Mouse (Mus musculus) G1E-ER4 (cell line): ENCODE measurements around the gene Nfatc2ip. TPM values are rescaled to one million over a fixed set of nuclear protein-coding genes. Genes with fewer than 3 reads are reported as not detected.
A peak's percentile ranks its signal among the peaks of the same experiment; 100 is the strongest.

Experiments used
- GATA1 ChIP-seq: IDR thresholded peaks from one replicate; pipeline ENCODE4 v1.8.0; 2012; ENCODE audit warnings: low read length, inconsistent platforms
- polyA plus RNA-seq: library from polyadenylated mRNA; stranded (reverse); fragments of >175 nt; gene quantifications from 2 replicates; pipeline ENCODE4 v1.2.3, GENCODE M21; 2012

Nfatc2ip gene
- polyA plus RNA-seq, 1 experiment: 5.9 TPM

DNA sequence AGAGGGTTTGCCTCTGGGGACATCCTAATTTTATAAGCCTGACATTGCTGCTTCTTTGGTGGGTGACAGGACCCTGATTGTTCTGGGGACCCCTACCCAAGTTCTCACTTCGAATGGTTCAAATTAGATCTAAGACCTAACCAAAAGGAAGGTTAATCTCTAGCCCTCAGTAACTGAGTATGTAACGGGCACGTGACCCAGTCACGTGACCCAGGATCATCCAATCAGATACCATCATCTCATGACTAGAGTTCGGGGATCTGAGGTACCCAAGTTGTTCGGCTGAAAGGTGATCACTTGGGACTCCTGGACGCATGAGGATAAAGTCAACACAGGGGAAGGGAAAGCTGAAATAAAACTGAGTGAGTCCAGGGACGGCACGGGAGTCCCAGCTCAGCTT is 23.5 kb downstream of the Nfatc2ip start:
- no peak for TF ChIP-seq GATA1

DNA sequence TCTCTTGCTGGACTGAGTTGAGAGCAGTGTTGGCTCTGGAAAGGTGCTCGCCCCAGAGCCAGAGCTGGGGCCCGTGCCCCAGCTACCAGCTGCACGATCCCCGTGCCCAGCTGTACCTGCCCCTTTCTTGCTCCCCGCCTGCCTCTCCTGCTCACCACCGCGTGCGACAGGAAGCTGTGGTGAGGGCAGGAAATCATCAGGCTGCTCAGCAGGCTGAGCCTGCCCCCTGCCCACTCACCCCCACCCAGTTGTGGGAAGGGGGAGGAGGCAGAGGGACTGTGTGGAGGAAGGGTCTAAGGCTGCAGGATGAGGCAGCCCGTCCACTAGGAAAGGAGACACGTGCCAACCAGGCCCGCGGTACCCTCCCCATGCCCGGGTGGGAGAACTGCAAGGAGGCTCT is 27.1 kb downstream of the Nfatc2ip start, which contains the start of gene Lat:
Lat (minus strand) TSS at position 178 of the 400 bp plus-strand sequence.
- no peak for TF ChIP-seq GATA1

DNA sequence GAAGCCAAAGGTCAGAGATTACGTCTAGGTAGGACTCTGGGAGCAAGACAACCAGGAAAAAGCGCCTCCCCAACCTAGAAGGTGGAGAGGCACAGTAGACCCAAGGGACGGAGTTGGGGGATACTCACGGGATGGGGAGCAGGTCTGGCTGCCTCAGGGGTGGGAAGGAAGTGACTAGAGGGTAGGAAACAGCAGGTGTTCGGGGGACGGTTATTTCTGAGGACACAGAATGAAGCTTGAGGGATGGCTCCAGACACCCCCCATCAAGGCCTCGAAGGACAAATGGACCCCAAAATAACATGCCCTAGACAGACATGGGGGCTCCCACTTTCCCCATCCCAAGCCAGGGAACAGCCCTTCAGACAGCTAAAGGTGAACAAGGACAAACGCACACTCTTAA is 28.2 kb downstream of the Nfatc2ip start:
- no peak for TF ChIP-seq GATA1

DNA sequence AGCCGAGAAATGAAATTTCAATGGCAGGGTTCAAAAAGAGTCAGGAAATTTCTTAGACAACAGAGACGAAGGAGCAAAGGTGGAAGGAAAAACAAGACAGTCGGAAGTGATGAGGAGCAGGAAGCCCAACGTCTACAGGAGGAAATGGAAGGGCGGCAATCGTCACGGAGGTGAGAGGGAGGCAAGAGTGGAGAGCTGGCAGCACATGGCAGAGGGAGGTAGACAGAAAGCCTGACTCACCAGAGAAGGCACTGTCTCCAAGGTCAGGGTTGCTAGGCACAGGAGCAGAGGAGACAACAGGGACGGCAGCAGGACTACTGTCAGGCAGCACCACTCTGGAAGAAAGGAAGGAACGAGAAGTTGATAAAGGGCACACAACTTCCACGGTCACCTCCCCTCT is 28.9 kb downstream of the Nfatc2ip start:
- no peak for TF ChIP-seq GATA1

DNA sequence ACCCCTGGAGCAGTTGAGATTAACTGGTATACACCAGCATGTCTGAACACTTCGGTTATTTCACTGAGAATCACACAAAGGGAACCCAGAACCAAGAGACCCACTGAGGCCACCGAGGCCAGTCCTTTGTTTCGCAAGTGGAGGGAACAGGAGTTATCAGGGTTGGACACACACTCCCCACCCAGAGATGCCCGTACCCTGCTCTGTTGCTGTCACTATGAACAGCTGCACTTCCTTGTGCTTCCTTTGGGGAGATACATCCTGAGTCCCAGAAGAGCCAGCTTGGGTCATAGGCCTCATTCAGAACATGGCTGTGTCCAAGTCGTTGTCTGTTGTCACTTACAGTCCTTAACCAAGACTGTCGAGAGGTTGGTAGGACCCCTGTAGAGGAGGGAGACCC is 33.5 kb downstream of the Nfatc2ip start:
- no peak for TF ChIP-seq GATA1

DNA sequence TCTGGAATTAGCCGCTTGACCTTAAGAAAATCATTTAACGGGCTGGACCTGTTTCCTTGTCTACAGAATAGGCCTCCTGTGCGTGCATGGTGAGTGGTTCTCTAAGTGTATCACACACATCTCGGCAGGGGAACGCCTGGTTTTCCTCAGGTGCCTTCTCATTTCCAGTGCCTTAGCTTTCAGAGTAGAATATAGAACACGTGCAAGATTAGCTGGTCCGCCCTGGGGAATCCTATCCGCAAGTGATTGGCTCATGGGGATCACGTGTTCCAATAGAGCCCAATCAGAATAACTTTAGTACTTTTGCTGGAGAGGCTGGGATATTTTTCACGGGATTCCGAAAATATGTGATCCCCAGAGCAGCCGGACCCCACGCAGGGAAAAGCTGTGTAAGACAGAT is 37.5 kb downstream of the Nfatc2ip start:
- no peak for TF ChIP-seq GATA1

DNA sequence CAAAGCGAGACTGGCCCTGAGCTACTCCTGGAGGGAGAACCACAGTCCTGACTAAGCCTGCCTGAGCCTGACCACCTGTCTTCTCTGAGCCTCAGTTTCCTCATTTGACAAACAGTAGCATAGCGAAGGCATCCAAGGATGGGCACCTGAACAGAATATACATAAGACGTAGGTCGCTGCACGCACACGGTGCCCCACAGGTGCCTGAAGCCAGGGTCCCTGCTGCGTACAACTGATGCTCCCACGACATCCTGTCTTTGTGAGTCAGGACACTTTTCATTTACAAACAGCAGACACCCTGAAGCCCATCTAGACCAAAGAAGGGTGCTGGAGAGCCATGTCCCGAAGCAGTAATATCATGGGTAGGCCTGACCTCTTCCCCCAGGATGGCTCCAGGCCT is 38.1 kb downstream of the Nfatc2ip start:
- TF ChIP-seq GATA1: no peak

DNA sequence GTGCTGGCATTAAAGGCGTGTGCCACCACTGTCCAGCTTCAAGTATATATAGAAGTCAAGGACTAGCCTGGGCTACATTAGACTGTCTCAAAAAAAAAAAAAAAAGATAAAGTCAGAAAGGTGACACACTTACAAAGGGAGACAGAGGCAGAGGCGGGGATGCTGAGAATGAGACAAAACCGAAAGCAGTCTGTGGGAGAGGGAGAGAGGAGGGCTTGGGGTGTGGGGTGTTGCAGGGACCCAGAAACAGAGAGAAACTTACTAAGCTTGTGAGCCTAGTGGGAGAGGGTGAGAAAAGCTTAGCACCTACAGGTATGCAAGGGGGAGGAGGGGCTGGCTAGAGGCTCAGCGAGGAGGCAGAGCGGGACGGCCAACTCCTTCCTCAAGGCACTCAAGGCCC is 38.7 kb downstream of the Nfatc2ip start:
- no peak for TF ChIP-seq GATA1

DNA sequence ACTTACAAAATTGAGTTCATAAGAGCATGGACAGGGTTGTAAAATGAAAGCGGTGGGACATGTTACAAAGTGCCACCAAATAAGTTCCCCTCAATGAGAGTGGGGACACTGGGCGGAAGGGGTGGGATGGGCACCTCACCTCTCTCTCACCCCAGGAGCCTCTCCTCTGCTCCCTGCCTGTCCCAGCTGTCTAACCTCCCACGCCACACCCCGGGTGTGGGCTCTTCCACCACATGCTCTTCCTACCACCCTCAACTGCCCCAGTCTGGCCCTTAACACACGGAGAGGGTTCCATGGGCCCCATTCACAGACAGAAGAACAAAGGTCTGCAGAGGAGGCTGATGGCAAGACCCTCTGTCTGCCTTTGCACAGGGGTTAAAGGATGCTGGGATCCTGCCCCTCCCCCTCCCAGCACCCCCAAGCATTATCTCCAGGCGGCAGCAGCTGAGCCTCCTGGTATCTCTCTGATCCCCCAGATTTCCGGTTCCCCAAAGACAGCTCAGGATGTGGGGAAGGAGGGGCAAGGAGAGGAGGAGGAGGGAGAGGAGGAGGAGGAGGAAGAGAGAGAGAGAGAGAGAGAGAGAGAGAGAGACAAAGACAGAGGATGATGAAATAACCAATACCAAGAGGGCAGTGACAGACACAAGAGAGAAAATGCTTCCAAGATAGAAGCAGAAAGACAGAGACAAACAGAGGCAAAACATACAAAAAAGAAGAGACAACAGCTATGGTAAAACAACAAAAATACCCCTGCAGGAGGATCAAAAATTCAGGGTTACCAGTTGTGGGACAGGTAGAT is 39.5 kb downstream of the Nfatc2ip start:
- peak; percentile 69 for TF ChIP-seq GATA1

DNA sequence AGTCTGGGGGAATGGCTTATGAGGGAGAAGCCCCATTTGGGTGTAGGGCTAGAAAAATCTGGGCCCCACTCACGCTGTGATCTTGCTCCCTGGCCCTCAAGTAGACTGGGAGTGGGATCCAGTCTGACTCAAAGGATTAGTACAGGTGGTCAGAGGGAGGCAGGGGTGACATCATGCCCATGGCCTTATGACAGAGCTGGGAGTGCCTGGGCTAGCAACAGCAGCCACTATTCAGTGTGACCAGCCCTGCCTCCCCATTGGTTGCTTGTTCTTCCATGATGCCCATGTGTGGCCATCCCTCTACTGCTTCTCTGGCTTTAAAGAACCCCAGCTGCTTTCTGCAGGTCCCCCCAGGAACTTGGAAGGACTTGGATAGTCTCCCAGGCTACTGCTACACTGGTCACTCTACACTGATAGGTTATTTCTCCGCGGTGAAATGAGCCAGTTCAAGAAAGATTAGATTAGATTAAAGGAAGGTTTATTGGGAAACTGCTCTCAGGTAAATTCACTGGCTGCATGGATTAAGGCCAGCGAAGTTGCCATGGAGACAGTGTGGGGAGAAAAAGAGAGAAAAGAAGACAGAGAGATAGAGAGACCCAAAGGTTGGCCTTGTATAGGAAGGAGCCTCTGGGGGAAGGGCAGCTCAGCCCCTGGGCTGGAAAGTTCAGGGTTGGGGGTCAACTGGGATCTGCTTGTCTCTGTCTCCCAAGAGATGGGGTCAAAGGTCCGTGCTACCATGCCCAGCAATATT is 40.5 kb downstream of the Nfatc2ip start:
- no peak for TF ChIP-seq GATA1

DNA sequence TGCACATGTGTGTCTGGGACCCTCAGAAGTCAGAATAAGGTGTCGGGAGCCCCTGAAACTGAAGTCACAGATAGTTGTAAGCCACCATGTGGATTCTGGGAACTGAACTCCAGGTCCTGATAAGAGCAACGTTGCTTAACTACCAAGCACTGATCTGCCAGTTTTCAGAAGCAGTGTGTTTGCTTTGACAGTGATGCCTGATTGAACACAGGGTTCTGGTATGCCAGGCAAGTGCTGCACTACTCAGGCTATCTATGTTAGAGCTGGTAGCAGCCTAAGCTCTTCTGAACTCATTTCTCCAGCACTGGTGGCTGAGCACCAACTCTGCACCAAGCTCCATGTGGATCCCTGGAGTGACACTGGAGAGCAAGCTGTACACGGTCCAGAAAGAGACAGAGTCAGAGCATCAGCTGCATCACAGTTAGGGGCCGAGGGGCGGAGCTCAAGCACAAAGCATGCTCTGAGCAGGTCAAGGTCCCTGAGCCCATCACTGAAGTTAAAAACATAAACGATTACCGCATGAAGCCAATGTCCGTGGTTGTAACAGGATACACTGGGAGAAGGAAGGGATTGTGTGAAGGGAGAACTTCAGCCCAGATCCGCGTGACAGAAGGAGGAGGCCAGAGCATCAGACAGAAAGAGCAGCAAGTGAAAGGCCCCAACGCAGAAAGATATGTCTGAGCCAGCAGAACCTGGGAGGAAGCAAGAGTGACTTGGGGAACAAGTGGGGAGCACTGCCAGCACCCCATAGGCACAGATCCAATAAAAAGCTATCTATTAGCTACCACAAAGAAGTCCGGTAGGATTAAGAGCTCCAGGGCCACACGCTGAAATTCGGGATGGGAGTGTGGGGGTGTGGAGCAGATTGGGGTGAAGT is 41.6 kb downstream of the Nfatc2ip start:
- no peak for TF ChIP-seq GATA1

DNA sequence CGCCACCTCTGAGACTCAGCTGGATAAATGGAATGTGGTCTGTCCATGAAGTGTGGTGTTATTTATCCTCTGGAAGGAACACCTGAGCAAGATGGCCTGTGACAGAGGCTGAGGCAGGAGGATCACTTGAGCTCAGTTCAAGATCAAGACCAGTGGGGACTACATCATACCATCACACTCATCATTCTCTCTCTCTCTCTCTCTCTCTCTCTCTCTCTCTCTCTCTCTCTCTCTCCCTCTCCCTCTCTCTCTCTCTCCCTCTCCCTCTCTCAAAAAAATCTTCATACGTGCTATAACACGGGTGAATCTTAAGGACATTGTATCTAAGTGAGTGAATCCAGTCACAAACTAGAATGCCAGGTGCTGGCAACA is 42.6 kb downstream of the Nfatc2ip start:
- no peak for TF ChIP-seq GATA1

DNA sequence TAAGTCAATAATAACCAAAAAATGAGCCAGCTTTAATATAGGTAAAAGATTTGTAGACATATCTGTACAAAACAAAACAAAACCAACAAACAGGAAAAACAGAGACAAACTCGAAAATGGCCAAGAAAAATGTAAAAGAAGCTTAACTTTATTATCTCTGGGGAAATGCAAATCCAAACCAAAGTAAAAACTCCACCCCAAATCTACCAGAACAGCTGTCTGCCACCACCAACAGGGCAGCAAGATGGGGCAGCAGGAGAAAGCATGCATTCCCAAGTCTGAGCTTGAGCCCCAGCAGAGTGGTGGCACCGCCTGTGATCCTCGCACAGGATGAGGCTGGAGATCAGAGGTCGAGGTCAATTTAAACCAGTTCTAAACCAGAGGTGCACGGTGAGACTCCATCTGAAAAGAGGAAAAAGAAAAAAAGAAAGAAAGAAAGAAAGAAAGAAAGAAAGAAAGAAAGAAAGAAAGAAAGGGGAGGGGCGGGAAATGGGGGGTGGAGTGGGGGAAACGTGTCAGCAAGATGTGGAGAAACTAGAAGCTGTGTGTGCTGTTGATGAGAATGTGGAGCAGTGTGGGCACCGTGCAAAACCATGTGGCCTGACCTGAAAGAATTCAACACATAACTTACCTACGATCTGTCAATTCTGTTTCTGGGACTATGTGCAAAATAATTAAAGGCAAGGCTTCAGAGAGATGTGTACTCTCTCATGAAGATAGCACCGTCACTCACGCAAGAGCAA is 43.1 kb downstream of the Nfatc2ip start:
- no peak for TF ChIP-seq GATA1

DNA sequence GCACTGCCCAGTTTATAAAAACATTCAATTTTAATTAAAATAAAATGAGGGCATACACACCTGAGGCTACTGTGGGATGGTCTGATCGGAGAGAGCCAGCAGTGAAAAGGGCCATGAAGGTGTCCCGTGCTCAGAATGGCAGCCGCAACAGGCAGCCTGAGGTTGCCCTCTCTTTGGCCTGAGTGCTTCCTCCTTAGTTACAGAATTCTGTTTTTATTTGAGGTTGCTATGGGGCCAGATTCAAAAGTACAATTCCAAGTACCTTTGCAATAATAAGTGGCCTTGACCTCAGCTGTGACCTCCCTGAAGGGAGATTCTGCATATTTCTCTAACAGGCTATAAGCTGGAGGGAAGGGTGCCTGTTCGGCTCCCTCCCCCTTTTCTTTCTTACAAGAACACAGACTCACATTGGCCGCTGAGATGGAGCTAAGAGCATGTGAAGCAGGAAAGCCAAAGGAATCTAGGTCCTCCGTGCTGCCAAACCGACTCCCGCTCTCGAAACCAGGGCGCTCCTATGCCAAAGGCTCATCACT is 45.1 kb downstream of the Nfatc2ip start:
- TF ChIP-seq GATA1: no peak

DNA sequence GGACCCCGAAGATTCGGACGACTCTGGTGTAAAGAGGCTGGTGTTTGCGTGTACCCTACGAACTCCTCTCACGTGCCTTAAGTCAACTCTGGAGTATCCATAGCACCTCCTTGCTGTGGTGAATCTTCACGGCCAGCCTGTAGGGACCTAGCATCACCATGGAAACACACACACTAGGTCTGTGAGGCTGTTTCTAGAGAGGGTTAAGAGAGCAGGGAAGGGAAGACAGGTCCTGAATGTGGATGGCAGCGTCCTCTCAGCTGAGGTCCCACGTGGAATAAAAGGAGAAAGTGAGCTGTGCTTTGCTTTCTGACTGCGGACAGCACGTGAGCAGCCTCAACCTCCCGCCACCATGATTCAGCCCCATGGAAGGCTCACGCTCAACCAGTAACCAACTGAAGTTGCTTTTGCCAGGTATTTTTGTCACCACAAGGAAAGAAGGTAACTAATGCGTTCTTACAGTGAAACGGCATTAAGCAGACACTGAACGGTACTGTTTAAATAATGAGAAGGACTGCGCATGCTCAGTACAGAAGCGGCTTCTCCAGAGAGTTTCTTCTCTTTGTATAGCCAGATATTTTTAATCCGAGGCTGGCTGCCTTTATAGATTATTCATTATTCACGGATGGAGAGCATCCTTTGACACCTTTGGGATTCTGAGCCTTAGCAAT is 45.7 kb downstream of the Nfatc2ip start:
- TF ChIP-seq GATA1: no peak
